Mouse (Mus musculus) gastrocnemius, postnatal 25 days (tissue): Measurements from ENCODE around the gene E130114P18Rik. TPM values are rescaled to one million over a fixed set of nuclear protein-coding genes. Genes with fewer than 3 reads are reported as not detected.

Source experiments
- DNase-seq: peaks from one replicate; pipeline ENCODE4 v3.0.0; 2022
- total RNA-seq, 2 experiments: library from RNA; stranded (reverse); gene quantifications; 1 replicate in 1 of 2; 2 replicates in 1 of 2; pipeline ENCODE4 v1.2.3; 2021

E130114P18Rik gene
- total RNA-seq, 2 experiments from 2014 or later, result 0.41 TPM; not detected in 1

DNA sequence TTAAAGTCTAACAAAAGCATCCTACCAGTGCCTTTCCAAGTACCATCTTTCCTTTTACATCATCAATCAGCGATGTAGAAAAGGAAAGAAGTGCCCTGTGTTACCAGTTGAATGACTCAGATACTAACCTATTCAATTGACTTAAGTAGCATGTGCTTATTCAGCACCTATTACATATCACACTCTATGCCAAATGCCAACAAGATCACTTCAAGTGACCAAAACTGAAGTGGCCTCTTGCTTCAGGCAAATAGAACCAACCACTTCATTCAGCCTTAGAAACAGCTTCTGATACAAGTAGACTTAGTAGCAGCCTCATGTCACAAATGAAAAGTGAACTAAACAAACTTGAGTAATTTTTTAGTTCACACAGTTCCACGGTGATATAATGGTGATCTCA lies 249.4 kb downstream of the E130114P18Rik start:
- no peak for DNase-seq

Other genes starting within 250 kb of the E130114P18Rik start
- gene Nfia, start 5.3 kb downstream of the E130114P18Rik start, total RNA-seq, result 10 to 100 TPM; 54.7 to 55.0 TPM